Mouse (Mus musculus): ENCODE data around the gene Zfp174. TPM values are rescaled to one million over a fixed set of nuclear protein-coding genes. Genes with fewer than 3 reads are reported as not detected.

Zfp174 gene
- polyA plus RNA-seq, 1 experiment from 2014 or later: 1.9 TPM

DNA sequence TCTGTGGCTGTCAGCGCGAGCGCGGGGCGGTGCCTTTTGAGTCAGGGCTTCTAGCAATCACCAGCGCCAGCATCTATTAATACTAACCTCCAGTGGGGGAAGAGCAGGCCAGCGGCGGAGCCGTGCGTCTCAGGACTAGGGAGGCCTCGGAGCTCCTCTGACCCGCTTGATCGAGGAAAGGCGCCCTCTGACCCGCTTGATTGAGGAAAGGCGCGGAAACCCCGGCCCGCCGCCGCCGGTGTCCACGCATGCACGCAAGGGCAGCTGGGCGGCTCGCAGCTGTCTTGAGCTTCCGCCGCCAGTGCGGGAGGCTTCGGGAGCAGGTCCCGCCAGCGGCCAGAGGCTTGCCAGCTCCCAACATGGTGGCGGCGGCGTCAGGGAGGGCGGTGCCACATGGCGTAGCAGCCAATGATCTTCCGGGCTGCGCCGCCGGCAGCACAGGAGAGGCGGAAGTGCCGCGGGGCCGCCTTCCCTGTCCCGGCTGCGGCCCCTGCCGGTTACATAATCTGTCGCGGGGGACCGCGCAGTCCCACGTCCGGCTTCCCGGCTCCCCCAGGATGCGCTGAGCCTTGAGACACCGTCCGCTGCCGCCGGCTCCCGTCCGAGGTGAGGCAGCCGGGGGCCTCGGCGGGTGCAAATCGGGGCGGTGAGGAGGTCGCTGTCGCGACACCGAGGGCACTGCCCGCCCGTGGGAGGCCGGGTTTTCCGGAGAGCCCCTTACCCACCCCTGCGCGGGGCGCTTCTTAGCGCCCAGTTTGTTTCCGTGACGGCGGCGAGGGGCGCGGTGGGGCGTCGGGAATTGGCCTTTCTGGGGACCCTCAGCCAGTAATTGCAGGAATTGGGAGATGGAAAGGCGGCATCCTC is 37.4 kb downstream of the Zfp174 start, which contains the start of the genes Zfp597 and Gm20695:
Gene Zfp597 (minus strand): TSS at position 361 of the 864 bp plus-strand sequence.
Gene Gm20695 (plus strand): TSS at position 448 of the 864 bp plus-strand sequence.
- ATAC-seq (ENCODE audit: insufficient number of reproducible peaks, insufficient read depth, low FRiP score, low TSS enrichment, low read depth): peak; percentile 99
- no peaks in the 10 kb centered on the region for H3K9me3 ChIP-seq
- WGBS: under 1% methylated on average over 88 of the region's 88 CpGs
- H3K4me2 ChIP-seq: peak within 1 kb of the TSS; percentile 67
- no peaks in the 10 kb centered on the region for H3K27me3 ChIP-seq
- H3K4me3 ChIP-seq (replicated peaks): peak within 1 kb of the TSS; percentile 90
- H3K4me1 ChIP-seq (replicated peaks): peaks cover 9% of the 10 kb centered on the region
- peak within 1 kb of the TSS; percentile 85 for H3K9ac ChIP-seq (replicated peaks)
- H3K27ac ChIP-seq: peak within 1 kb of the TSS; percentile 88
- peaks cover 3% of the 10 kb centered on the region for H3K36me3 ChIP-seq

GRCm38 (mm10) chr16:3885065-3885670 is 38.1 kb downstream of the Zfp174 start:
- ATAC-seq (ENCODE audit: insufficient number of reproducible peaks, insufficient read depth, low FRiP score, low TSS enrichment, low read depth): no peak

DNA sequence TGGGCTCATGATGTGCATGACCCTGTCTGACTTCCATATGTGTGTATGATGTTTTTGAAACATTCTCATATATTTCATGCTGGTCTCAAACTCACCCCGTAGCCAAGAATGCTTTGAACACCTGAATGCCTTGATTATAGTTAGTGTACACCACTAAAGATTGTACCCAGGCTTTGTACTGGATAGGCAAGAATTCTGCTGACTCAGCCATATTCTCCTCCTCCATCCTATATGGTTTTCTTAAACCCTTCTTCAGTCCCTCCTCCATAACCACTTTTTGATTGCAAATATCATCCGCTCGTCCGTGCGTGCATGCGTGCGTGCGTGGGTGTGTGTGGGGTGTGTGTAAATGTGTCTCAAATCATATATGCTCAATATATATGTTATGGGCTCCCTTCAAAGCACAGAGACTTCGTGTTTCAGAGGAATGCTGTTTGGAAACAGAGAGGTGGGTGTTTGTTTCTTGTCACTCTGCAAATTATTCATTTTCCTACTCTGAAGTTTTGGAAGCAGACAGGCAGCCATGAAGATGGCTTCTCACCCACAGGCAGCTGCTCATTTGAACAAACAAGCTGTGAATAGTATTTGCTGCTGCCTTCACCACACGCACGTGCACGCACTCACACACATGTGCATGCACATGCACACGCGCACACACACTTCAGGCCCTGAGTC is 44.7 kb downstream of the Zfp174 start:
- Histone ChIP-seq H3K4me3 (replicated peaks) (no peak overlapping the region), H3K36me3 (peaks cover 13% of the 10 kb centered on the region), H3K4me1 (replicated peaks) (no peaks in the 10 kb centered on the region), H3K4me2 (no peak overlapping the region), H3K9ac (replicated peaks) (no peak overlapping the region), H3K27ac (no peak overlapping the region), H3K9me3 (no peaks in the 10 kb centered on the region), H3K27me3 (no peaks in the 10 kb centered on the region)
- WGBS: 94% methylated on average over 14 of the region's 14 CpGs
- no peak for ATAC-seq (ENCODE audit: insufficient number of reproducible peaks, insufficient read depth, low FRiP score, low TSS enrichment, low read depth)

More at GRCm38 (mm10) chr16:3885065-3885670, 38.1 kb downstream of the Zfp174 start:
- H3K4me2 ChIP-seq: peak overlapping the region; percentile 67
- peak overlapping the region; percentile 90 for H3K4me3 ChIP-seq (replicated peaks)
- H3K9ac ChIP-seq (replicated peaks): peak overlapping the region; percentile 85
- peaks cover 9% of the 10 kb centered on the region for H3K4me1 ChIP-seq (replicated peaks)
- H3K27ac ChIP-seq: peak overlapping the region; percentile 88
- WGBS: 2% methylated on average over 10 of the region's 10 CpGs
- H3K9me3 ChIP-seq: no peaks in the 10 kb centered on the region
- H3K27me3 ChIP-seq: no peaks in the 10 kb centered on the region
- no peaks in the 10 kb centered on the region; the same call in 1 of the 2 replicates for H3K36me3 ChIP-seq

DNA sequence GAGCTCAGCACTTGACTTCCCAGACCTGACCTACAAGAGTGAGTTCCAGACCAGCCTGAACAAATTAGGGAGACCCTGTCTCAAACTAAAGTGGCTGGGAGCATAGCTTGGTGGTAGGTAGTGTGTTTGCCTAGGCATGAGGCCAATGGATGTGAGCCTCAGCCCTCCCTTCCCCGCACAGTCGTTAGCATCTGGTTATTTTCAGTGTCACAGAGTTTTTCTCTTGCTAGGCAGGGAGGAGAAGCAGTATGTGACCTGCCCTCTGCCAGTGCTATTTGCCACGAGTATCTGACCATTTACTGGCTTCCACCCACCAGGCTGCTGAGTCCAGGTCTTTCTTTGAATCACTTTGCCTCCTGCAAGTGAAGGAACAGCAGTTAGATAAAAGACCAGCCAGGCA is 46.7 kb downstream of the Zfp174 start:
- no peak overlapping the region for H3K9ac ChIP-seq (replicated peaks)
- H3K4me1 ChIP-seq (replicated peaks): no peaks in the 10 kb centered on the region
- no peaks in the 10 kb centered on the region for H3K9me3 ChIP-seq
- no peaks in the 10 kb centered on the region for H3K27me3 ChIP-seq
- peaks cover 27% of the 10 kb centered on the region for H3K36me3 ChIP-seq
- no peak for ATAC-seq (ENCODE audit: insufficient number of reproducible peaks, insufficient read depth, low FRiP score, low TSS enrichment, low read depth)
- whole genome bisulfite sequencing: 58% methylated on average over 3 of the region's 3 CpGs
- H3K27ac ChIP-seq: no peak overlapping the region
- H3K4me2 ChIP-seq: no peak overlapping the region
- no peak overlapping the region for H3K4me3 ChIP-seq (replicated peaks)

DNA sequence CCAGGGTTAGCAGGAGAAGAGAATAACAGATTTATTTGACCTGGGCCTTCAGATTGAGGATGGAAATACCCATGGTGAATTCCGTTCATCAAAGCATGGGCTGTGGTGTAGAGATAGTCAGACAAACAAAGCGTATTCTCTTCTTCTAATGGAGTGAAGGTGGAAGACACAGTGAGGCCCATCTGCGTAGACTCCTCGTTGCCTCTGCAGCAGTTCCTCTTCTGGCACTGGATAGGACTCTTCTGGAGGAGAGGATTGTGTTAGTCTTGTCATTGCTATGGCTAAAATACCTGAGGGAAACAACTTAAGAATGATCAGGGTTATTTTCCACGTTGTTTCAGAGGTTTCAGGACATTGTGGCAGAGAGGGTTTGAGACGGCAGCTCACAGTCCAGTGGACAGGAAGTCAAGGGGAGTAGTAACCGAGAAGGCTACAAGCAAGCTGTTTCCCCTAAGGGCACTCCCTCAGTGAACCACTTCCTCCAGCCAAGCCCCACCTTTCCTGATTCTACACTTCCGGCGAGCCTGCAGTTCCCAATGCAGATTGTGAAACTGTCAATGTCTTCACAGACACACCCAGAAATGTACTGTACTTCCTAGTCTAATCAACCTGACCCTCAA is 48.2 kb downstream of the Zfp174 start:
- 78% methylated on average over 9 of the region's 9 CpGs for WGBS
- Histone ChIP-seq H3K4me3 (replicated peaks) (no peak overlapping the region), H3K9me3 (no peaks in the 10 kb centered on the region), H3K4me2 (no peak overlapping the region), H3K4me1 (replicated peaks) (no peaks in the 10 kb centered on the region), H3K27ac (no peak overlapping the region), H3K27me3 (no peaks in the 10 kb centered on the region), H3K9ac (replicated peaks) (no peak overlapping the region), H3K36me3 (peaks cover 43% of the 10 kb centered on the region)
- no peak for ATAC-seq (ENCODE audit: insufficient number of reproducible peaks, insufficient read depth, low FRiP score, low TSS enrichment, low read depth)

GRCm38 (mm10) chr16:3896046-3896445 is 49.0 kb downstream of the Zfp174 start:
- no peak overlapping the region for H3K4me2 ChIP-seq
- no peaks in the 10 kb centered on the region for H3K27me3 ChIP-seq
- H3K27ac ChIP-seq: no peak overlapping the region
- ATAC-seq (ENCODE audit: insufficient number of reproducible peaks, insufficient read depth, low FRiP score, low TSS enrichment, low read depth): no peak
- H3K36me3 ChIP-seq: peaks cover 50% of the 10 kb centered on the region
- H3K4me1 ChIP-seq (replicated peaks): no peaks in the 10 kb centered on the region
- H3K9me3 ChIP-seq: no peaks in the 10 kb centered on the region
- 80% methylated on average over 6 of the region's 6 CpGs for WGBS
- no peak overlapping the region for H3K4me3 ChIP-seq (replicated peaks)
- no peak overlapping the region for H3K9ac ChIP-seq (replicated peaks)

GRCm38 (mm10) chr16:3896553-3896952 is 49.5 kb downstream of the Zfp174 start:
- Histone ChIP-seq H3K4me3 (replicated peaks) (no peak overlapping the region), H3K27ac (no peak overlapping the region), H3K27me3 (no peaks in the 10 kb centered on the region), H3K4me2 (no peak overlapping the region), H3K9me3 (no peaks in the 10 kb centered on the region), H3K4me1 (replicated peaks) (no peaks in the 10 kb centered on the region), H3K36me3 (peaks cover 55% of the 10 kb centered on the region), H3K9ac (replicated peaks) (no peak overlapping the region)
- 94% methylated on average over 1 of the region's 1 CpGs for WGBS
- no peak for ATAC-seq (ENCODE audit: insufficient number of reproducible peaks, insufficient read depth, low FRiP score, low TSS enrichment, low read depth)

DNA sequence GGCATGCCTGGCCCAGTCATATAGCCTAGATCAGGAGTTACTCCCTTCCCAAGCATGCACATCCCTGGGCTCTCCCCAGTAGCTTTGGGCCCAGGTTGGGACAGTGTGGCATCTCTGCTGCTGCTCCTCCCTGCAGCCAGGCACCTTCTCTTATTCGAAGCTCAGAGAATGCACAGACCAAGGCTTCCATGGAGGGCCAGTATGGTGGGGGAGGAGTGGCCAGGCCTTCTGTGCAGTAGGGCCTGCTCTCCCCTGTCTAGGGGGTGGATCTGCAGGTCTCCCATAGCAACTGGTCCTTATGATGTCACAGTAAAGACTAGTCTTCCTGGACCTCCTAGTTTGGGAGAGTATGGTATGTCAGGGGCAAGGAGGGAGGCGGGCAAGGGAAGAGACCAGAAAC is 60.4 kb downstream of the Zfp174 start:
- Histone ChIP-seq H3K4me2 (no peak overlapping the region; the same call in 1 of the 2 replicates), H3K4me3 (replicated peaks) (no peak overlapping the region), H3K9ac (replicated peaks) (no peak overlapping the region), H3K27me3 (no peaks in the 10 kb centered on the region), H3K4me1 (replicated peaks) (peaks cover 9% of the 10 kb centered on the region), H3K36me3 (peaks cover 46% of the 10 kb centered on the region), H3K9me3 (no peaks in the 10 kb centered on the region), H3K27ac (no peak overlapping the region)
- WGBS: 79% methylated on average over 2 of the region's 2 CpGs
- no peak for ATAC-seq (ENCODE audit: insufficient number of reproducible peaks, insufficient read depth, low FRiP score, low TSS enrichment, low read depth)

Other genes starting within 250 kb of the Zfp174 start
- gene Mefv, start 129.2 kb upstream of the Zfp174 start, polyA plus RNA-seq (2016; fragmentation: Nextera tagmentation; extraction: Ambion mirVana): not detected in 2 replicates
- 51.7 and 60.2 TPM in 2 replicates for gene Zfp263, start 103.2 kb upstream of the Zfp174 start, polyA plus RNA-seq (2016; fragmentation: Nextera tagmentation; extraction: Ambion mirVana)
- gene Olfr15, start 16.4 kb upstream of the Zfp174 start, polyA plus RNA-seq (2016; fragmentation: Nextera tagmentation; extraction: Ambion mirVana): not detected in 2 replicates
- gene Naa60, start 25.1 kb downstream of the Zfp174 start, polyA plus RNA-seq (2016; fragmentation: Nextera tagmentation; extraction: Ambion mirVana): 51.5 and 55.5 TPM in 2 replicates
- gene Zfp597, start 37.3 kb downstream of the Zfp174 start, polyA plus RNA-seq (2016; fragmentation: Nextera tagmentation; extraction: Ambion mirVana): 5.6 and 7.5 TPM in 2 replicates
- 0.93 and 2.4 TPM in 2 replicates for gene Gm20695, start 37.4 kb downstream of the Zfp174 start, polyA plus RNA-seq (2016; fragmentation: Nextera tagmentation; extraction: Ambion mirVana)
- 8.7 and 9.3 TPM in 2 replicates for gene 1700037C18Rik, start 61.4 kb downstream of the Zfp174 start, polyA plus RNA-seq (2016; fragmentation: Nextera tagmentation; extraction: Ambion mirVana)
- 25.7 and 30.6 TPM in 2 replicates for gene Cluap1, start 61.5 kb downstream of the Zfp174 start, polyA plus RNA-seq (2016; fragmentation: Nextera tagmentation; extraction: Ambion mirVana)
- gene Nlrc3, start 129.4 kb downstream of the Zfp174 start, polyA plus RNA-seq (2016; fragmentation: Nextera tagmentation; extraction: Ambion mirVana): 0.83 and 1.5 TPM in 2 replicates
- gene Slx4, start 156.5 kb downstream of the Zfp174 start, polyA plus RNA-seq (2016; fragmentation: Nextera tagmentation; extraction: Ambion mirVana): 23.1 and 27.9 TPM in 2 replicates
- 6.5 and 8.2 TPM in 2 replicates for gene Dnase1, start 189.7 kb downstream of the Zfp174 start, polyA plus RNA-seq (2016; fragmentation: Nextera tagmentation; extraction: Ambion mirVana)
- 85.6 and 86.5 TPM in 2 replicates for gene Trap1, start 230.6 kb downstream of the Zfp174 start, polyA plus RNA-seq (2016; fragmentation: Nextera tagmentation; extraction: Ambion mirVana)